Mouse (Mus musculus) c-Kit-positive CD71-negative TER-119-negative erythroid progenitor cells, embryonic 14.5 days (primary cell): ENCODE results near the gene Pla2g15.

Experiments used
- DNase-seq: peaks from one replicate; pipeline ENCODE4 v3.0.0-alpha.2; 2013; ENCODE audit warnings: low read depth

The Pla2g15 gene

GRCm38 (mm10) chr8:106149801-106150652 is at the start of gene Pla2g15:
Pla2g15 (plus strand) TSS chr8:106150399.
- peak; percentile 87 for DNase-seq

DNA sequence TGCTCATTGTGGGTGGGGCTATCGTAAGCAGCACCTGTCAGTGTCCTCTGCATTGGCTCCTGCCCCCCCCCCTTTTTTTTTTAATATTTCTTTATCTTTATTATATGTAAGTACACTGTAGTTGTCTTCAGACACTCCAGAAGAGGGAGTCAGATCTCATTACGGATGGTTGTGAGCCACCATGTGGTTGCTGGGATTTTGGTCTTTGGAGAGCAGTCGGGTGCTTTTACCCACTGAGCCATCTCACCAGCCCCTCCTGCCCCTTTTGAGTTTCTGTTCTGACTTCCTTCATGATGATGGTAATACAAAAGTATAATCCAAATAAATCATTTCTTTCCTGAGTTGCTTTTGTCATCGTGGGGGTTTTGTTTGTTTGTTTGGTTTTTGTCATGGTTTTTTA is 47.9 kb upstream of the Pla2g15 start:
- DNase-seq: no peak

DNA sequence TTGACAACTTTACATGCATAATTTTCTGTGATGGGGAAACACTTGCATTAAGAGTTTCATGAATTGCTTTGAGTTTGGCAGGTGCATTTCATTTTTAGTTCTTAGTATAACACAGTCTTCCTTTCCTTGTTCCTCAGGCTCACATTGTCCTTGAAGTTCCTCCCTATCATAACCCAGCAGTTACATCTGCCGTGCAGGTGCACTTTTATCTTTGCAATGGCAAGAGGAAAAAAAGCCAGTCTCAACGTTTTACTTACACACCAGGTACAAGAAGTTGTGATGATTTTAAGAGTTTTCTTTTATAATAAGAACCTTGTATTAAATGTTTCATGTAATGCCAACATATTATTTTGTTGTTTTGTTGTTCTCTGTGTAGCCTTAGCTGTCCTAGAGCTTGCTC is 46.3 kb upstream of the Pla2g15 start:
- DNase-seq: no peak

GRCm38 (mm10) chr8:106106193-106106592 is 44.0 kb upstream of the Pla2g15 start:
- DNase-seq: no peak

DNA sequence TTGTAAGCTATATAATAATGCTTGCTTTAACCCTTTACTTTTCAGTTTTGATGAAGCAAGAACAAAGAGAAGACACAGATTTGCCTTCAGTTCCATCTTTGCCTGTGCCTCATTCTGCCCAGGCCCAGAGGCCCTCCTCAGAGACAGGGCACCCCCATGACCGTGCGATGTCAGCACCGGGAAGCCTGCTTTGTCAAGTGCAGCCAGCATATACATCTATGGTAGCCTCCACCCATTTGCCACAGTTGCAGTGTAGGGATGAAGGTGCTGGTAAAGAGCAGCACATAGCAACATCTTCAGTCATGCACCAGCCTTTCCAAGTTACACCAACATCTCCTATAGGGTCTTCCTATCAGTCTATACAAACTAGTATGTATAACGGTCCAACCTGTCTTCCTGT is 42.1 kb upstream of the Pla2g15 start:
- DNase-seq: no peak

- no peak for DNase-seq
Measured at GRCm38 (mm10) chr8:106108729-106109128, 41.5 kb upstream of the Pla2g15 start.

DNA sequence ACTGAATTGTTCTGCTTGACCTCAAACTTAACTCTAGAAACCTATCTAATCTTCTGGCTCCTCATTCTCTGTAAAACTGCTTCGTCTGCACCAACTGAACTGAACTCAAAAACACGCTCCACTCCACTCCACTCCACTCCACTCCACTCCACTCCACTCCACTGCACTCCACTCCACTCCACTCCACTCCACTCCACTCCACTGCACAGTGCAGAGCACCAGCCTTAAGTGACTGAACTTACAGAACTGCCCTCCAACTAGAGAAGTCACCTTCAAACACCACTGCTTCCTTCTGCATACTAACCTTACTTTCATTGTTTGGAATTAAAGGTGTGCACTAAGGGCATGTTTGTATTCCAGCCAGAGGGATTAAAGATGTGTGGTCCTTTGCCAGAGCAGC is 38.2 kb upstream of the Pla2g15 start:
- no peak for DNase-seq

DNA sequence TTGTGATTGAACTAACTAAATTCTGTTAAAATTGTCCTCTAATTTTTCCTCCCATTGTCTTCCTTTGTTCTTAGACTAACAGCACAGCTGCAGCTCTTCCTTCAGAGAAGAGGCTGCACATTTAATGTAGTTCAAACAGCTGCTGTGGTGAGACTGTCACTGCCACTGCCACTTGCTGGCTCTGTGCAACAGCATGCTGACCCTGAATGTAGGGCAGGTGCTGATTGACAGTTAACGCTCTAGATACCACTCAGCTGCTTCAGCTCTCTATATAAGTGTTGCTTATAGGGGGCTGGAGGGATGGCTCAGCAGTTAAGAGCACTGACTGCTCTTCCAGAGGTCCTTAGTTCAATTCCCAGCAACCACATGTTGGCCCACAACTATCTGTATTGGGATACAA is 37.7 kb upstream of the Pla2g15 start:
- no peak for DNase-seq

DNA sequence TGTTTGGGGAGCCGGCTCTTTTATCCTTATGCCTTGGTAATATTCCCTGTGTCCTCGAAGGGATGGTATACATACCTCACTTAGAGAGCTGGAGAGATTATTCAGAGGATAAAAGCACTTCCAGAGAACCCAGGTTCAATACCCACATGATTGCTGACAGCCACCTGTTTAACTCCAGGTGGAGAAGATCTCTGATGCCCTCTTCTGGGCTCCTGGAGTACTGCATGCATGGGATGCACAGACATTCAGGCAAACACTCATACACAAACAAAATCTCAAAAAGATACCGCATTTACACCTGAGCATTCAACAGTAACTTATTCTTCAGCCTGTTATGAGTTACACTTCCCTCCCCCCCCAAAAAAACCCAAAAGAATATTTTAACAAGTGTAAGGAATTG is 34.3 kb upstream of the Pla2g15 start:
- no peak for DNase-seq

- no peak for DNase-seq
Measured at GRCm38 (mm10) chr8:106123443-106123842, 26.8 kb upstream of the Pla2g15 start.

DNA sequence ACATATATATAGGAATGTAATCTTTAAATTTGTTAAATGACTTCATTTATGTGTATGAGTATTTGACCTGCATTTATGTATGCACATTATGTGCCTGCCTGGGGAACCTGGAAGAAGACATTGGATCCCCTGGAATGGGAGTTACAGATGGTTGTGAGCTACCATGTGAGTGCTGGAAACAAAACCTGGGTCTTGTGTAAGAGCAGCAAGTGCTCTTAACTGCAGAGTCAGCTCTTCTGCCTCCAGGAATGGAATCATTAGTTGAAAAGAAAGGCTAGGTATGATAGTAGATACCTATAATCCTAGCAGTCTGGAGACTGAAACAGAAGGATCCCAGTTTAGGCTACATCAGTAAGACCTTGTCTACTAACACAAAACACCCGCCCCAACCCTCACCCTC is 24.1 kb upstream of the Pla2g15 start:
- no peak for DNase-seq

DNA sequence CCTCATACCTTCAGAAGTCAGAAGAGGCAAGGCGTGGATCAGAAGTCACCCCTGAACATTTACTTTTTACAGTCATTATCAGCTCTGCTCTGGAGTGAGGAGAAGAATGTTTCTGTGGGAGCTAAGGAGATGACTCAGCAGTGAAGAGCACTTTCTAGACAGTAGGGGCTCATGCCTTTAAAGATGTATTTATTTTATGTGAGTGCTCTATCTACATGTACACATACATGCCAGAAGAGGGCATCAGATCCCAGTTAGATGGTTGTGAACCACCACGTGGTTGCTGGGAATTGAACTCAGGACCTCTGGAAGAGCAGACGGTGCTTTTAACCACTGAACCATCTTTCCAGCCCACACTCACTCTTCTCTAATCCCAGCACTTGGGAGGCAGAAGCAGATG is 23.1 kb upstream of the Pla2g15 start:
- no peak for DNase-seq

GRCm38 (mm10) chr8:106127882-106128410 is 22.3 kb upstream of the Pla2g15 start:
- no peak for DNase-seq

- DNase-seq: no peak
Measured at GRCm38 (mm10) chr8:106129232-106129930, 20.8 kb upstream of the Pla2g15 start.

DNA sequence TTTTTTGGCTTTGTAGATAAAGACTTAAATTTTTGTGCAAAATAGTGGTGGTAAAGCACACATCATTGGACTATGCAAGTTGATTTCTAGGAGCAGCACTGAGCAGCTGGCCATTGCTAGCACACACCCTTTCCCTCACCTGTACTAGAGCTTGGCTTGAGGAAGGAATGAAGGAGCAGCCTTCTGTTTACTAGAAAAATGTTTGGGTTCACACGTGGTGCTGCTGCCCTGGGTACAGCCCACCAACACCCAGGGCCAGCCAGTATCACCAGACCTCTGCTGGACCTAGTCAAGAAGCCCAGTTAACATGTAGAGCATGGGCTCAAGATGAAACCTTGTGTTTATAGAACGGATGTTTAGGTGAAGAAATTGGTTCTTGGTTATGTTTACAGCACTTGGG is 20.2 kb upstream of the Pla2g15 start:
- DNase-seq: no peak

DNA sequence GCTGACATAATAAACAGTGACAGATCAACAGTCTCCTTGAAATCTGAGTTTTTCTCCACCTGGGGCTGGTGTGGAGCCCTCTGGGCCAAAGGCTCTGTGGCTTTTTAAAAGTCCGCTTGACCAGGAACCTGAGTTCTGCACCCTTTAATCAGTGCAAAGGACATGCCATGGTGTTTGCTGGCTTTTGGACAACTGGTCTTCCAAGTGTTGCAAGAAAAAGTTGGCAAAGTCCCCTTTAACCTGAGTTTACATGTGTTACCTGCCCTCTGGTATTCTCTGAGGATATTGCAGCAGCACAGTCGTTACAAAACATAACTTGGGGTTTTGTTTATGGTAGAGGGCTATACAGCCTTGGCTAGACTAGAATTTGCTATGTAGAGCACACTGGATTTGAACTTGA is 19.7 kb upstream of the Pla2g15 start:
- no peak for DNase-seq

GRCm38 (mm10) chr8:106131021-106131420 is 19.2 kb upstream of the Pla2g15 start:
- no peak for DNase-seq

GRCm38 (mm10) chr8:106131488-106132222 is 18.5 kb upstream of the Pla2g15 start:
- DNase-seq: no peak

DNA sequence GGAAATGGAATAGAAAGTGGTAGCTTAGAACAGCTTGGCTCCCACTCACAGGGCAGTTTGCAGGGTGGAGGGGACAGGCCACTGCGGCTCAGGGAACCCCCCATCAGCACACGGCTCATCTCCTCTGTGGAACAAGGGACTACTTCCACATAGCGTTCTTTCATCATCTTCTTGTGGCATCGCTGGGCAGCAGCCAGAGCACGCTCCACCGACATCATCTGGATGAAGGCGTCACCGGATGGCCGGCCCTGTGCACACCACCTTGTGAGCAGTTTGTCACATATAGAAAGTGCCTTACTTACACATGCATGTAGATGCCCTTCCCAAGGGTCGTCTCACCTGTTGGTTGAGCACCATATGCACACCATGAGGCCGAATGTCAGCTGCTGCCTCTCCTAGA is 17.8 kb upstream of the Pla2g15 start:
- DNase-seq: no peak

GRCm38 (mm10) chr8:106133526-106133925 is 16.7 kb upstream of the Pla2g15 start:
- no peak for DNase-seq

DNA sequence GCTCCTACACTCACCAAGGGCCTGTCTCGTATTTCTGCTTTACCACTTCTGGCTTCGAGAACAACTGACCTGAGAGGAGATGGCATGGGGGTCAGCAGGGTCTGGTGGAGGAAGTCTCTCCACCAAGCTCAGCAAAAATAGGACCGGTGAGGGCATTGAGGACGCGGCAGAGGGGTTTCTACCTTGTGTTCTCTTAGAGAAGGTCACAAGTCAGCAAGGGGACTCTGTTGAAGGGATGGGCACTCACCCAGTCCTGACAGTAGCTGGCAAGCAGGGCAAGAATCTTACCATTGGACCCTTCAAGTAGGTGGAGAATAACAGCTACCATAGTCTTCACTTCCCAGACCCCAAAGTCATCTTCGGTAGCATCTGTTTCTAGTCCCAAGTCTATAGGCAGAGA is 16.3 kb upstream of the Pla2g15 start:
- no peak for DNase-seq

GRCm38 (mm10) chr8:106134751-106135571 is 15.2 kb upstream of the Pla2g15 start:
- no peak for DNase-seq
